Mouse (Mus musculus) forelimb bud, embryonic 11.5 days (tissue): ENCODE data around the gene Acpp.
A peak's percentile ranks its signal among the peaks of the same experiment; 100 is the strongest.

Source experiments
- DNase-seq: peaks from one replicate; pipeline ENCODE4 v3.0.0-alpha.2; 2012; ENCODE audit warnings: low read depth, low spot score

The Acpp gene

DNA sequence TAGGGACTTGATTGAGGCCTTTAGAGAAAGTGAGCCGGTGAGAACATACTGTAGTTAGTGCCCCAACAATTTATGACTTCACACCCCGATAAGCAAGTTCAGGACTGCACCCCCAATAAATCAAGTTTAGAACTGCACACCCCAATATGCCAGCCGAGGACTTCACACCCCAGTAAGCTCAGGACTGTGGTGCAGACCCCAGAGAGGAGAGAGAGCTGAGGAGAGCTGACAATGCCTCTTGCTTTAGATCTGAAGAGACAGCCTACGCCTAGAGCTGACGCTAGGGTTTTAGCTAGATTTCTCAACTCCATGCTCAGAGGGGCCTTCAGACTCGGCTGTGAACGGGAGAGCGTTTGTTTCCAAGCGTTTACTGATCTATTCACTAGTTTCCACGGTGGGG lies 32.7 kb downstream of the Acpp start:
- no peak for DNase-seq

DNA sequence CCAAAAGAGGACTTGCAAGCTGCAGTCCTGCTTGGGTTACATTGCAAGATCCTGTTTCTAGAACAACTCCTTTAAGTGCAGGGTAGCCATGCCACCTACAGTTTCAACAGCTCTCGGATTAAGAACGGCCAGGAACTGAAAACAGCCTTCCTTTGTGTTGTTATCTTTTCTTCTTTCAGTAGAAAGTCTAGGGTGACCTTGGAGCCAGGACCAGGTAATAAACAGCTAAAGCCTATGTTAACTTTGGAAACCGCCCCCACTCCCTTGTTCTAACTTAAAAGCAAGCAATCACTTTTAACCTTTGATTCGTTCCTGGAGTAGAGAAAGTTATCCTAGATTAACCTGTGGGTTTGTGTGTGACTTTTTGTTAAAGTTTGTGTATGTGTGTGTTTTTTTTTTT lies 33.2 kb downstream of the Acpp start:
- no peak for DNase-seq

DNA sequence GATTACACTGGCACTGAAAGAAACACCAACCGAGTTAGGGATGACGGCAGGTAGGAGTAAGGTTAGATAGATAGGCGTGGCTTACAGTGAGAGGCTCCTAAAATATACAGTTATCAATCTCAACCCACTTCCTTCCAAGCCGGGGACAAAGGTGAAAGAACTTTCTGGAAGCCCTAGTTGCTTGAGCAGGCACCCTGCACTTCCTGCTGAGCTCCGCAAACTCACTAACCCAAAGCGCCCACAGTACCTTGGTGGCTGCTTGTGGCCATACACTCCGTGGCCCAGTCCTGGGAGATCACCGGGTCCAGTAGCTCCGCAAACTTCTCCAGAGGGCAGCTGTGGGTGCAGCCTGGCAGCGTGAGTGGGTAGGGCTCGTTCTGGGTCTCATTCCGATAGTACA lies 37.0 kb downstream of the Acpp start:
- no peak for DNase-seq

DNA sequence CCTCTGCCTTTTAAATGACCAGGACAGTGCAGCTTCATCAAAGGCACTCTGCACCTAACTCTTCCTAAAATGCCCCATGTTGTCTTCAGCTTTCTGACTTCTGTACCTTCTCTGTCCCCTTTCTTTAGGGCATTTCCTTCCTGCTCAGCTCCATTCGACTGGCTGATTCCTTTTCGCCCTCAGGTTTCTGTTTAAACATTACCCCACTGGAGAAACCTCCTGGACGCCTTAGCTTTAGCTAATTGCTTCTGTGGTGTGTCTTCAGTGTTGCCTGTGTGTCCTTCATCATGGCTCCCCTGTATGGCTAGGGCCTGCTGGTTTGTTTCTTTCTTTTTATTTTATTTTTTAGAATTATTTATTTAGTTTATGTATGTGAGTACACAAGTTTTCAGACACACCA lies 40.5 kb downstream of the Acpp start:
- no peak for DNase-seq

DNA sequence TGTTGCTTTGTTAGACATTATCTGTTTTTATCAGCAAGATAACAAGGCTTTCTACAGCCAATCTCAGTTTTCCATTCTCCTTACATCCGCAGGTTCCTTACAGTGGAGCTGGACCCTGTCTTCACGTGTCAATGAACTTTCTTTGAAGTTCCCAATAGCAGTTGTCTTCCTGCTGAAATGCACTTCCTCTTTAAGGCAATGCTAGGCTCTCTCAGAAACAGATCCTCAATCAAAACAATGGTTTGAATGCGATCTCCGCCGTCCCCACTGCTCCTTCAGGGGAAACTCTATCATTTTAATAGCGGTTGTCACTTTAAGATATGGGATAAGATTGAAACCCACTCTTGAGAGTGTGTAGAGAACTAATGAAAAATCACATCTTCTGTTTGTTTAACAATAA lies 52.6 kb downstream of the Acpp start:
- DNase-seq: no peak

DNA sequence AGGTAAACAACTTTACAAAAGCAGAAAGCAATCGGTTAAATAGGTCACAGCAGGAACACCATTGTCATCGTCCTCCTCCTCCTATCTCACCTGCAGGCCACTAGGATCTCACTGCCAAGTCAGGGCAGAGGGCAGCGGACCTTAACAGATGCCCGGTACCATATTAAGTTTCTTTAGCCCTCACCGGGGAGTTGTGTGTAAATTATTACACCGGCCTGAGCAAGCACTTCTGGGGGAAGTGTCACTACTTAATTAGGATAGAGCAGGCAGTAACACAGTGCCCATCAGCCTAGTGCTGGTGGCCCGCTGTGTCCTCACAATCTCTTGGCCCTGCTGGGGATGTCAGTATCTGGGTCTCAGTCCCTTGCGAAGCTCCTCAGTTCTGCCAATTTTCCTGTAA lies 55.0 kb downstream of the Acpp start:
- no peak for DNase-seq

DNA sequence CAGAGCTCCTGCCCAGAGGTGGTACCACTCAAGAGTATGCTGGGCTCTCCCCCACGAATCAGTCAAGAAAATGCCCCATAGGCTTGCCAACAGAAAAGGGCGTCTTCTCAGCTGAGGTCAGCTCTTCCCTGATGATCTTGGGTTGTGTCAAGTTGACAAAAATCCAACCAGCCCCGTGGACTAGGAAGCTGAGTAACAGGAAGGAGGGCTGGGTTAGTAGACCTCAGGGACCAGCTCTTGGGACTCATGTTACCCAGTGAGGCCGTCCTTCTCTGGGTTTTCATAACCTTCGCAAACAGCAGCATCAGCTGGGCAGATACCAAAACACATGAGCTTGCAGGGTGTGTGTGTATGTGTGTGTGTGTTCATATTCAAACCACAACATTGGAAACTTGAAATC lies 55.8 kb downstream of the Acpp start:
- DNase-seq: no peak

DNA sequence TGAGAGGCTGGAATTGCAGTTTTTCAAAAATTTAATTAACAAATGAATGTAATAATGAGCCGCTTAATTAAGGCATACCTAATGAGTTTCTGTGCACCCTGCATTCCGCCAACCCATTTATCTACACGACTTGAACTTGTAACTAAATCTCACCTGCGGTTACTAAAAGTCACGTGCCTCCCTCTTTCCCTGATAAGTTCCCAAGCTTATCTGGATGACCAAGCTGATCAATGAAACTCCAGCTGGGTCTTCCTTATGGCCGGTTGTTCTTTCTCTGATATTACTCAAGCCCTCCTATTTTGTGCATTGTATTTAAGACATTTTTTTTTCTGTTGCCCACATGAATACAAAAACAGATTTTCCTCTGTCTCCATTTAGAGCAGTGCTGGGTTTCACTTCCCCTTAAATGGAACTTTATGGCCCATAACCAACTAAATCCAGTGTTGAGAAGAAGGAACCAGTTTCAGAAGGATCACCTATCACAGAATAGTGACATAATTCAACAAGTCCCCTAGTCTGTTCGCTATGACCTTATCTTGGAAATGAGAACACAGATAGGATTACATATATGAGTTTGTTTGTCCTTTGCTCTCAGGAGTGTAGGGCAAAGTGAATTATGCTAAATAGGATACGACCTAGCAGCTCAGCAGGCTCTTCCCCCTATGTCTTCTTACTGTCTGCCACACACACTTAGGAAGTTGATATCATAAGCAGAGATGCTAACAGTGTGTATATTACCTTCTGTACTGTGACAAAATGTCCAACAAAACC lies 56.6 kb downstream of the Acpp start:
- no peak for DNase-seq

DNA sequence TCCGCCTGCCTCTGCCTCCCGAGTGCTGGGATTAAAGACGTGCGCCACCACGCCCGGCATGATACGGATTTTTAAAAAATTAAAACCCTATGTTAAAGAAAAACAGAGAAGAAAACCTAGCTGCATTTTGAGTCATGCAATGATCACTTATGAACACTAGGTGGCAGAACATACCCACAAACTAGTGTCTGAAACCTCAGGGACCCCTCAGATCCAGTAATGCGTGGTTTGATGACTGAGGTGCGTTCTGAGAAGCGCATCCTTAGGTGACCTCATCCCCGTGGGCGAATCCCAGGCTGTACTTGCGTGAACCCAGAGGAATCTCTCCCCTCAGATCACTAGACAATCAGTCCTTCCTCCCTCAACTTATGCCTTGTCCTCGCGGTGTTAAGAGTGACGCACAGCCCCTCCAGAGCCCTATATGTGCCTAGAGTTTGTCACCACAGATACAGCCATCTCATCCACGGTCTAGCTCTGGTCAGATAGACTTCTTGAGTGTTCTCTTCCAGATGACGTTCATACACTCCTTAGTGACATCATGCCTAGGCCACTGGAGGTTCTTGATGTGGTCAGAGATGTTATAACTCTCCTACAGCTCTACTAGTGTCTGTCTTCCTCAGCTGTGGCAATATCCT lies 59.9 kb downstream of the Acpp start:
- DNase-seq: peak; percentile 57

DNA sequence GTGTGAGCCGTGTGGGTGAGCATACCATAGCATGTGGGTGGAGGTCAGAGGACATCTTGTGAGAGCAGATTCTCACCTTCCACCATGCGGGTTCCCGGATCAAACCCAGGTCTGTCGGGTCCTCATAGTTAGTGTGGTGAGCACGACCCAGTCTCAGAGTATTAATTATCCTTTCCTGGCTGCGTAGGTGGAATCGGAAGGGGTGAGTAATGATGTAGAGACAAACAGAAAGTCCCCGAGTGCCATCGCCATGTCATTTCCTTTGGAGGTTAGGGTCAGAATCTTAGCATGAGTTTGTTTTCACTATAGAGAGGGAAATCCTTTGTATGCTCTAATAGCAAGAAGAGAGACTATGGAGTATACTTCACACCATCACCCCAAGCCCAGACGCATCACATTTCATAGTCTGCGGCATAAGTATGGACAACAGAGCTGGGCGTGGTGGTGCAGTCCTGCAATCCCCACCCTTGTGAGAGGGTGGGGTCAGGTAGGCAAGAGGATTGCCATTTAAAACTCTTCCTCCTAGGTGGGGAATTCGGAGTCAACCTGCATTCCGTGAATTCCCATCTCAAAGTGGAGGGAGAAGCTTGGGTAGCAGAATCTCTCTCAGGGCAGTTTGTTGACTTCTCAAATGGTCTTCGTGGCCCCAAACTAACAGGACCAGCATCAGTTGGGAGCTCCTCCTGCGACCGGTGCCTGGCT lies 62.3 kb downstream of the Acpp start:
- no peak for DNase-seq

DNA sequence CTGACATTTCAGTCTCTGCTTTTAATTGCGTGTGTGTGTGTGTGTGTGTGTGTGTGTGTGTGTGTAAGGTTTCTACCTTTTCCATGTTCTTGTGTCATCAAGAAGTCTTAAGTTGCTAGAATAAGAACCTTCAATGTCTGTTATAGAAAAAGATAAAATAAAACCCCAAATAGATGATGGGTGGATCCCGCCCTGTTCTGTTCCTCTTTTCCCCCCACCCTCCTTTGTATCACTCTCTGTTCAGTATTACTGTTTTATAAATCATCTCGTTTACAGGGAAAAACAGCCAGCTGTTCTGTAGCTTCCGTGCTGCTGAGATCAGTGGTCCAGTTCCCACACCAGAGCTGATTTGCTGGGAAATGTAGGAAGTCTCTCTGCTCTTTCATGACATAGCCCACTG lies 65.5 kb downstream of the Acpp start:
- DNase-seq: no peak

DNA sequence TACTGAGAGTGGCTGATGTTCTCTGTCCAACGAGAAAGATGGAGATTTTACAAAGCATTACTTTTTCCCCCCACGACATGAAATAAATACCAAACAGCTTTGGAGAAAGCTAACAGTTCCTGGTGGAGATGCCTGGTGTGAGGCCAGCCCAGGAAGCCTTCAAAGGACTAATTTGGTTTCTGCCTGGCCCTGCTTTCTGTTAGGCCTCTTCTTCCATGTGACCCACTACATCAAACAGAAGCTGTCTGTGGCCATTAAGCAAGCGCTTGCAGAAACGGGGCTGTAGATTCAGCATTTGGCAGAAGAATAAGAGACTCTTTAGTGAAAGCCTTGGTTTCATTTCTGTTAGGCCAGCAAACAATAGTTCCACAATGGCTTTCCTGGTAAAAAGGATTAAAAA lies 65.9 kb downstream of the Acpp start:
- no peak for DNase-seq

DNA sequence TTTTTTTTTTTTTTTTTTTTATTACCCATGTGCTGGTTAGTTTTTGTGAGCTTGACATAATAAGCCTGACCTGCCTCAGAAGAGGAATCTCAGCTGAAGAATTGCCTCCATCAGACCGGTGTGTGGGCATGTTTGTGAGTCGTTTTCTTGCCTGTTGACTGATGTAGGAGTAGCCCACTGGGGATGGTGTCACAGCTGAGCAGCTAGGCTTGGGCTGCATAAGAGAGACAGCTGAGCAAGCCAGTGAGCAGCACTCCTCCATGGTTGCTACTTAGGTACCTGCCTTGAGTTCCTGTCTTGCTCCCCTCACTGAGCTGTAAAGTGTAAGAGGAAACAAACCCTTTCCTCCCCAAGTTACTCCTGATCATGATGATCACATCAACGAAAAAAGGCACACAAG lies 67.6 kb downstream of the Acpp start:
- no peak for DNase-seq

DNA sequence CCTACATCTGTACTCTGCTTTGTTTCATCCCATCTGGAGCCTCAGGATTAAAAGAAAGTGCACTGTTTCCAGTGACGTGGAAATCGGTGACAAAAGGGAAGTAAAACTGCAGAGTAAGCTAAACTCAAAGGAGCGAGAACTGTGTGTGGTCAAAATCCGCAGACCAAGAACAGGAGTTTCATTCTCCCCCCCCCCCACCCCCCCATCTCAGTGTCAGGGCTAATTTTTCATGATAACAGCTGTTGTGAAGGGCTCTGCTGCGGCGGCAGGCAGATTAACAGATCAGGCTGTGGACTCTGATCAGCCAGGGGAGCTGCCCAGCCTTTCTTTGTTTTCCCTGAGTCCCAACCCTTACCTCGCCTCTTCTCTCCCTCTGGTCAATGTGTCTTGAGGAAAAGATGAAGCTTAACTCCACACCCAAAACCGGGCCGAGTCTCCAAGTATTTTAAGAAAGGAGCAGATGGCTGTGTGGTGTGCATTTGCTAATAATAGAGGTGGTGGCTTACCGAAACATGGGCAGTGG lies 68.1 kb downstream of the Acpp start:
- DNase-seq: no peak

DNA sequence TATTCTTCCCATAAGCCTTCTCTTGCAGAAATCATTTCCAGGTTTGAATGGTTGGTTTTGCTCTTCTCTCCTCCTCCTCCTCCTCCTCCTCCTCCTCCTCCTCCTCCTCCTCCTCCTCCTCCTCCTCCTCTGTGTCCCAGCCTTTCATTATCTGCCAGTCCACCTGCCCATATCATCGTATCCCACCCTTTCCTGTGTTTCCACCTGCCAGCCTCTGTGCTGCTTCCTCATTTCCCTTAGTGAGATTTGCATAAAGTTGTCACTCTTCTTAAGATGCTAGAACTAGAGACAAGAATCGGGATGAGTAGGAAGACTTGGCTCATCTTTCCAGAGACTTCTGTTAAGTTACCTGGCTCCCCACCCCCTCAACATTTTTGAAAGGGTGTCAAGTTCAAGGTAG lies 73.0 kb downstream of the Acpp start:
- DNase-seq: no peak

DNA sequence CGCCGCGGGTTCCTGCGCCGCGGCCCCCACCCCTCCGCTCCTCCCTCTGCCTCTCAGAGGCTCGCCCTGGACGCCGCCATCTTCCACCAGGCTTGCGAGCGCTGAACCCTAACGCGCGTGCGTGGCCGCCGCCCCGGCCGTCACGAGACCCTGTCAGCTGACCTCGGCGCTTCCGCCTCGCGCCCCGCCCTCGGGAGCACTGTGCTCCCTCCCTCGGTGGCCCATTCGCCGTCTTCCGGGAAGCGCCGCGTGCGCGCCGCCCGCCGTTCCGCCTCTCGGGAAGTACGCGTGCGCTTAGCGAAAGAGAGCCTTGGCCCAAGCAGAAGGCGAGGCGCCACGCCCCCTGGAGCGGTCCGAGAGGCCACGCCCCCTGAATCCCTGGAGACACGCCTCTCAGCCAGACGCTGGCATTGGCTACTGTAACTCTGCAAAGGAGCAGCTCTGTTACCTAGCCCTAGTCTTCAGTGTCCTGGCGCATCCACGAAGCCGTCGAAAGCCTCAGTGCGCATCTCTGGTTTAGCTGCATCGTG lies 74.7 kb downstream of the Acpp start, which contains the start of gene Dnajc13:
Gene Dnajc13, minus strand, starts transcription at position 108 of the 530 bp plus-strand sequence.
- peak; percentile 97 for DNase-seq

DNA sequence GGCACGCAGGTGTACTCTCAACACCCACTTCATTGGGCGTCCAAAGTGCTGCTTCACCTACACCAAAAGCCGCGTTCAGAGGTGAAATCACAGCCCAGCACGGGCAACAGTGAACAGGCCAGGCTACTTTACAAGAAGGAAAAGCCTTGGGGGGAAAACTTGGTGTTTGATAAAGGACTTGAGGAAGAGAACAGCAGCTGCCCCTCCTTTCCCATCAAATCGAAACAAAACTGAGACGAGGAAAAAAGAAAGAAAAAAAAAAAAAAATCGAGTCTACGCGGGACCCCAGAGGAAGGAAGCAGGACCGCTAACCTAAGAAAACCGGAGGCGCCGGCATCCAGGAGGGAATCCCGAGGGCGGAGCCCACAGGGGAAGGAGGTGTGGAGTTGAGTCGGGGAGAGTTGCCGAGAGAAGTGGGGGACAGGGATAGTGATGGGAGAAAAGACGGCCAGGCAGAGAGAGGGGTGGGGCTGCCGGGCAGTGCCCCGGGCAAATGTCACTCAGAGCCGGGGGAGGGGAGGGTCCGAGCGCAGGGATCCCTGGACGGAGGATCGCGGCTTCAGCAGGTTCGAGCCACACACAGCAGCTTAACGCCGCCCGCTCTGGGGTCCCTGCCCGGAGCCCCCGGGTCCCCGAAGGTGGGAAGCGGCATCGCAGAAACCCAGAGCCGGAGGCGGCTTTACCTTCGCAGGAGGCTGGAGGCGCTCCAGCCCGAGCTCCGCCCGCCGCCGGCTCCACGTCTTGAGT lies 75.4 kb downstream of the Acpp start:
- peak; percentile 40 for DNase-seq

DNA sequence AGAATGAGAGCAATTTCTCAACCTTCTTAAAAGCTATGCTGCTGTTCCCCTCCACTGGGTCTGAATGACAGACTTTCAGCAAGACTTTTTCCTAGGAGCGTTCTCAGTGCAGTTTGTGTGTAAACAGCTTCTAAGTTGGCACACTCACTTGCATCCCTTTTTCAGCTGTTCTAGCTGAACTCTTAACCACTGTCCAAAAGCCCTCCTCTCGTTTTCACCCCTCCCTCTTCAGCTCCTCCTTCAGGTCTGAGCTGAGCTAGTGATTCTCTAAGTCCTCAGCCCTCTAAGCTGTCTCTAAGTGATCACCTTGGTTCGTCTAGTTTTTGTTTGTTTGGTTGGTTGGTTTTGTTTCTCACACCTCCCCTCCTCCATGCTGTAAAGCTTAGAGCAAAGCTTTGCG lies 77.2 kb downstream of the Acpp start:
- no peak for DNase-seq

DNA sequence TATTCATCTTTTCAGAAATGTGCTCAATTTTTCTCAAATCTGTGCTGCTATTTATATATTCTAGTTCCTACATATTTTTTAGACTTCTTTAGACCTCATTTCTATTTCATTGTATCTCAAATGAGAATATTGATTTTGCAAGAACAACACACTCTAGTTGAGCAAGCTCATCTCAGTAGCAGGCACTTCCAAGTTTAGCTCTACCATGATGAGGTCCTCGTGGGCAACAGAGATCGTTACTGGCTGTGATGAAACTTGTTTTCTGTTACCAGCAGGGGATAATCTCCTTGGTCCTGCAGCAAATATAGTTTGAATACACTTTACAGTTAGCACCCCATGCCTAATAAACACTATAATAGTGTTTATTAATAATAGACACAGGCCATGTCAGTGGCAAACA lies 81.5 kb downstream of the Acpp start:
- DNase-seq: no peak

DNA sequence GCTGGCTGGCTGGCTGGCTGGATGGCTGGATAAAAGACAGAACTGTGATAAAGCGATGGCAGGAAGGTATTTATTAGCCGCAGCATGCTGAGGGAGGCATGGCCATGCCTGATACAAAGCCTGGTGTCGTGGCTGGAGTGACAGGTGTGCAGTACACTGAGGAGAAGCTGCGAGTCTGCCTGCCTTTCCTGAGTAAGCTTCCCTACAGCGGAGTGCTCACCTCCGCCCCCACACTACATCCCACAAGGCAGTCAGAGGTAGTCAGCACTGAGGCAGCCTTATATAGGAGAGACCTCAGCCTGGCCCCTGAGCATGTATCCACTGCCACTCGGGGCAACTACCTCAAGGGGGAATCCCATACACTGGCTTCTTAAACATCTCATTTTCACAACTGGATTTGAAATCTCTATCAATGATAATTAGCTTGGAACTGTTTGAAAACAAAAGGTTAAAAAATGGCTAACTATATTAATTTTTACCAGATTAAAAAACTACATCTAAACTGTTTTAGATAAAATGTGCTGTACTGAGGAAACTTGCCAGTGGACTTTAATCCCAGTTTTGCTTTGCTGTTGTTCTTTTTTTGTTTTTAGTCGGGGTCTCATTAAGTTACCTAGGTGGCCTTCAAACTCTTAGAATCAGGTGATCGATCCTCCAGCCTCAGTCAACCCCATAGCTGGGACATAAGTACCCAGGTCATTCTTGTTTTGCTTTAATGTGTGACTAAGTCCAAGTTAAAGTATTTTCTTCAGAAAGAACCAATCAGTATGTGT lies 83.0 kb downstream of the Acpp start:
- no peak for DNase-seq

DNA sequence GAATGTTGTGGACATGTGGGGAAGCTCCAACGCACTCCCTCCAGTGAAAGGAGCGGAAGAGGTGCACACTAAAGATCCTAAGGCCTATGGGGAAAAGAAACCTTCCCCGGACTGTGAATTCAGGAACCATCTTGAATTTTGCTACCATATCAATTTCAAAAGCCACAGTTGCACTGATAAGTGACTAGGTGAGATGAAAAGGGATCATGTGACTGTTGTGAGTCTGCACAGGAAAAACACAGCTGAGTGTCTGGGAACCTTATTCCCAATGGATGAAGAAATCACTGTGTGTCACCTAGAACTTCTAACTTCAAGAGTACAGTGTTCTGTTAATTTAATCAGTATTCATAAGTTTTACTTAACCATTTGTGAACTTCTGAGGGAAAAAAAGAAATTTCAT lies 84.9 kb downstream of the Acpp start:
- DNase-seq: no peak
